Mouse (Mus musculus): ENCODE data around the gene Crybg1. TPM values are rescaled to one million over a fixed set of nuclear protein-coding genes. Genes with fewer than 3 reads are reported as not detected.
A peak's percentile ranks its signal among the peaks of the same experiment; 100 is the strongest.

The Crybg1 gene
- polyA plus RNA-seq, 1 experiment from 2014 or later = 0.95 TPM

- H3K9ac ChIP-seq = no peak overlapping the region
- no peaks in the 10 kb centered on the region for H3K36me3 ChIP-seq
- no peaks in the 10 kb centered on the region for H3K9me3 ChIP-seq
- 46% methylated on average over 1 of the region's 1 CpGs for WGBS
- no peak overlapping the region for H3K4me2 ChIP-seq (replicated peaks)
- H3K27ac ChIP-seq = no peak overlapping the region
- H3K27me3 ChIP-seq = no peaks in the 10 kb centered on the region
- no peak for ATAC-seq (ENCODE audit: insufficient number of reproducible peaks, insufficient read depth, low FRiP score, low TSS enrichment)
- no peaks in the 10 kb centered on the region for H3K4me1 ChIP-seq
- H3K4me3 ChIP-seq = no peak overlapping the region
These were observed 121.4 kb downstream of the Crybg1 start for GRCm38 (mm10) chr10:44027226-44027625.

- Histone ChIP-seq H3K4me3 (no peak overlapping the region), H3K4me2 (replicated peaks) (no peak overlapping the region), H3K27me3 (no peaks in the 10 kb centered on the region), H3K9ac (no peak overlapping the region), H3K36me3 (no peaks in the 10 kb centered on the region), H3K4me1 (no peaks in the 10 kb centered on the region), H3K9me3 (no peaks in the 10 kb centered on the region), H3K27ac (no peak overlapping the region)
- WGBS = 81% methylated on average over 1 of the region's 1 CpGs
- ATAC-seq (ENCODE audit: insufficient number of reproducible peaks, insufficient read depth, low FRiP score, low TSS enrichment) = no peak
These were observed 122.5 kb downstream of the Crybg1 start for GRCm38 (mm10) chr10:44026105-44026504.

- 63% methylated on average over 10 of the region's 10 CpGs for WGBS
These were observed 123.9 kb downstream of the Crybg1 start for GRCm38 (mm10) chr10:44024705-44025104.

GRCm38 (mm10) chr10:44020141-44020540 is 128.5 kb downstream of the Crybg1 start:
- H3K9ac ChIP-seq = no peak overlapping the region
- no peak for ATAC-seq (ENCODE audit: insufficient number of reproducible peaks, insufficient read depth, low FRiP score, low TSS enrichment)
- H3K4me2 ChIP-seq (replicated peaks) = no peak overlapping the region
- H3K4me1 ChIP-seq = no peaks in the 10 kb centered on the region
- no peaks in the 10 kb centered on the region for H3K9me3 ChIP-seq
- no peaks in the 10 kb centered on the region for H3K27me3 ChIP-seq
- 74% methylated on average over 4 of the region's 4 CpGs for WGBS
- no peak overlapping the region for H3K4me3 ChIP-seq
- H3K36me3 ChIP-seq = no peaks in the 10 kb centered on the region
- no peak overlapping the region for H3K27ac ChIP-seq

More at GRCm38 (mm10) chr10:44024705-44025104, 123.9 kb downstream of the Crybg1 start:
- Histone ChIP-seq H3K36me3 (no peaks in the 10 kb centered on the region), H3K27me3 (no peaks in the 10 kb centered on the region), H3K4me1 (no peaks in the 10 kb centered on the region), H3K4me3 (no peak overlapping the region), H3K4me2 (replicated peaks) (no peak overlapping the region), H3K9ac (no peak overlapping the region), H3K9me3 (no peaks in the 10 kb centered on the region), H3K27ac (no peak overlapping the region)
- ATAC-seq (ENCODE audit: insufficient number of reproducible peaks, insufficient read depth, low FRiP score, low TSS enrichment) = no peak

GRCm38 (mm10) chr10:44018562-44018961 is 130.1 kb downstream of the Crybg1 start:
- Histone ChIP-seq H3K4me2 (replicated peaks) (no peak overlapping the region), H3K27ac (no peak overlapping the region), H3K36me3 (no peaks in the 10 kb centered on the region), H3K4me1 (no peaks in the 10 kb centered on the region), H3K27me3 (no peaks in the 10 kb centered on the region), H3K9ac (no peak overlapping the region), H3K9me3 (no peaks in the 10 kb centered on the region), H3K4me3 (no peak overlapping the region)
- no peak for ATAC-seq (ENCODE audit: insufficient number of reproducible peaks, insufficient read depth, low FRiP score, low TSS enrichment)
- WGBS = 90% methylated on average over 4 of the region's 4 CpGs

- Histone ChIP-seq H3K27me3 (no peaks in the 10 kb centered on the region), H3K4me1 (no peaks in the 10 kb centered on the region), H3K27ac (no peak overlapping the region), H3K9ac (no peak overlapping the region), H3K4me2 (replicated peaks) (no peak overlapping the region), H3K9me3 (no peaks in the 10 kb centered on the region), H3K4me3 (no peak overlapping the region), H3K36me3 (no peaks in the 10 kb centered on the region)
- ATAC-seq (ENCODE audit: insufficient number of reproducible peaks, insufficient read depth, low FRiP score, low TSS enrichment) = no peak
- WGBS = 81% methylated on average over 2 of the region's 2 CpGs
These were observed 133.0 kb downstream of the Crybg1 start for GRCm38 (mm10) chr10:44015631-44016030.

- H3K4me2 ChIP-seq (replicated peaks) = no peak overlapping the region
- no peak overlapping the region for H3K4me3 ChIP-seq
- H3K27ac ChIP-seq = no peak overlapping the region
- no peaks in the 10 kb centered on the region for H3K27me3 ChIP-seq
- H3K9ac ChIP-seq = no peak overlapping the region
- ATAC-seq (ENCODE audit: insufficient number of reproducible peaks, insufficient read depth, low FRiP score, low TSS enrichment) = no peak
- H3K36me3 ChIP-seq = no peaks in the 10 kb centered on the region
- 57% methylated on average over 4 of the region's 4 CpGs for WGBS
- H3K9me3 ChIP-seq = no peaks in the 10 kb centered on the region
- H3K4me1 ChIP-seq = no peaks in the 10 kb centered on the region
These were observed 134.8 kb downstream of the Crybg1 start for GRCm38 (mm10) chr10:44013885-44014284.

GRCm38 (mm10) chr10:44011408-44011807 is 137.2 kb downstream of the Crybg1 start:
- Histone ChIP-seq H3K36me3 (no peaks in the 10 kb centered on the region), H3K27me3 (peaks cover 6% of the 10 kb centered on the region), H3K4me2 (replicated peaks) (no peak overlapping the region), H3K9ac (no peak overlapping the region), H3K9me3 (no peaks in the 10 kb centered on the region), H3K4me1 (no peaks in the 10 kb centered on the region), H3K4me3 (no peak overlapping the region), H3K27ac (no peak overlapping the region)
- no peak for ATAC-seq (ENCODE audit: insufficient number of reproducible peaks, insufficient read depth, low FRiP score, low TSS enrichment)
- WGBS = 85% methylated on average over 7 of the region's 7 CpGs

GRCm38 (mm10) chr10:44008808-44009207 is 139.8 kb downstream of the Crybg1 start:
- no peak overlapping the region for H3K9ac ChIP-seq
- no peak overlapping the region for H3K4me3 ChIP-seq
- ATAC-seq (ENCODE audit: insufficient number of reproducible peaks, insufficient read depth, low FRiP score, low TSS enrichment) = no peak
- H3K9me3 ChIP-seq = no peaks in the 10 kb centered on the region
- no peak overlapping the region for H3K27ac ChIP-seq
- no peaks in the 10 kb centered on the region for H3K36me3 ChIP-seq
- H3K4me2 ChIP-seq (replicated peaks) = no peak overlapping the region
- H3K27me3 ChIP-seq = peaks cover 32% of the 10 kb centered on the region
- H3K4me1 ChIP-seq = peaks cover 12% of the 10 kb centered on the region

- Histone ChIP-seq H3K27me3 (peaks cover 51% of the 10 kb centered on the region), H3K4me1 (peaks cover 18% of the 10 kb centered on the region), H3K4me3 (no peak overlapping the region), H3K36me3 (no peaks in the 10 kb centered on the region), H3K27ac (no peak overlapping the region), H3K9me3 (no peaks in the 10 kb centered on the region), H3K9ac (no peak overlapping the region), H3K4me2 (replicated peaks) (no peak overlapping the region)
- 75% methylated on average over 4 of the region's 4 CpGs for WGBS
- no peak for ATAC-seq (ENCODE audit: insufficient number of reproducible peaks, insufficient read depth, low FRiP score, low TSS enrichment)
These were observed 141.8 kb downstream of the Crybg1 start for GRCm38 (mm10) chr10:44006815-44007214.

- Histone ChIP-seq H3K9me3 (no peaks in the 10 kb centered on the region), H3K9ac (peak overlapping the region; percentile 53), H3K27ac (no peak overlapping the region), H3K27me3 (peaks cover 59% of the 10 kb centered on the region), H3K4me3 (peak overlapping the region; percentile 44), H3K36me3 (no peaks in the 10 kb centered on the region), H3K4me2 (replicated peaks) (peak overlapping the region; percentile 85), H3K4me1 (peaks cover 18% of the 10 kb centered on the region)
- peak; percentile 57; the same call in 1 of the 2 replicates for ATAC-seq (ENCODE audit: insufficient number of reproducible peaks, insufficient read depth, low FRiP score, low TSS enrichment)
- under 1% methylated on average over 40 of the region's 40 CpGs for WGBS
These were observed 142.7 kb downstream of the Crybg1 start for GRCm38 (mm10) chr10:44005677-44006641.

- Histone ChIP-seq H3K9ac (no peak overlapping the region), H3K27me3 (peaks cover 61% of the 10 kb centered on the region), H3K4me2 (replicated peaks) (peak overlapping the region; percentile 77), H3K36me3 (no peaks in the 10 kb centered on the region), H3K27ac (no peak overlapping the region), H3K9me3 (no peaks in the 10 kb centered on the region), H3K4me1 (peaks cover 18% of the 10 kb centered on the region), H3K4me3 (peak overlapping the region; percentile 54)
- under 1% methylated on average over 33 of the region's 33 CpGs for WGBS
- ATAC-seq (ENCODE audit: insufficient number of reproducible peaks, insufficient read depth, low FRiP score, low TSS enrichment) = peak; percentile 29; the same call in 1 of the 2 replicates
These were observed 144.4 kb downstream of the Crybg1 start for GRCm38 (mm10) chr10:44004221-44004751.
